Mouse (Mus musculus) gastrocnemius, postnatal 10 days (tissue): Measurements from ENCODE around the gene Pgm2l1. TPM values are rescaled to one million over a fixed set of nuclear protein-coding genes. Genes with fewer than 3 reads are reported as not detected.

Experiments used
- DNase-seq: peaks from one replicate; pipeline ENCODE4 v3.0.0; 2021; ENCODE audit warnings: mixed read lengths
- long read RNA-seq, 2 experiments: library from polyadenylated mRNA; stranded (forward); transcript quantifications; one replicate each; pipeline ENCODE4 v2.0.0; 2021
- total RNA-seq, 2 experiments: library from RNA; stranded (reverse); gene quantifications; 2 replicates each; pipeline ENCODE4 v1.2.3; 2021

Gene Pgm2l1
- 10 to 100 TPM; 11.4 to 11.5 TPM for total RNA-seq
- long read RNA-seq, experiment 1, partial matches to known transcripts: 0 of 3 reads
- long read RNA-seq, experiment 1, other reads (novel, unspliced or antisense): 3 of 3 reads
- long read RNA-seq, experiment 2, partial matches to known transcripts: 0 of 2 reads
- long read RNA-seq, experiment 2, other reads (novel, unspliced or antisense): 2 of 2 reads

GRCm38 (mm10) chr7:100227158-100227875 is at the start of gene Pgm2l1:
Gene Pgm2l1 (plus strand): TSS chr7:100227394.
- DNase-seq: peak; percentile 94

GRCm38 (mm10) chr7:100178016-100178890 is 48.9 kb upstream of the Pgm2l1 start:
- DNase-seq: peak; percentile 50

GRCm38 (mm10) chr7:100178891-100179233 is 48.3 kb upstream of the Pgm2l1 start:
- DNase-seq: no peak

- no peak for DNase-seq
These were observed 47.8 kb upstream of the Pgm2l1 start for GRCm38 (mm10) chr7:100179394-100179793.

GRCm38 (mm10) chr7:100179836-100180407 is 47.3 kb upstream of the Pgm2l1 start:
- DNase-seq: no peak

- no peak for DNase-seq
These were observed 46.0 kb upstream of the Pgm2l1 start for GRCm38 (mm10) chr7:100181176-100181575.

- DNase-seq: no peak
These were observed 45.6 kb upstream of the Pgm2l1 start for GRCm38 (mm10) chr7:100181614-100182013.

- DNase-seq: no peak
These were observed 44.8 kb upstream of the Pgm2l1 start for GRCm38 (mm10) chr7:100182388-100182787.

- peak; percentile 58 for DNase-seq
These were observed 39.6 kb upstream of the Pgm2l1 start for GRCm38 (mm10) chr7:100187601-100188000.

- DNase-seq: no peak
These were observed 37.0 kb upstream of the Pgm2l1 start for GRCm38 (mm10) chr7:100190167-100190566.

- peak; percentile 78 for DNase-seq
These were observed 36.4 kb upstream of the Pgm2l1 start for GRCm38 (mm10) chr7:100190778-100191177.

- no peak for DNase-seq
These were observed 26.0 kb upstream of the Pgm2l1 start for GRCm38 (mm10) chr7:100201191-100201590.

GRCm38 (mm10) chr7:100203616-100204015 is 23.6 kb upstream of the Pgm2l1 start:
- DNase-seq: peak; percentile 21

GRCm38 (mm10) chr7:100204871-100205270 is 22.3 kb upstream of the Pgm2l1 start:
- no peak for DNase-seq

- no peak for DNase-seq
These were observed 21.1 kb upstream of the Pgm2l1 start for GRCm38 (mm10) chr7:100206144-100206543.

- no peak for DNase-seq
These were observed 19.3 kb upstream of the Pgm2l1 start for GRCm38 (mm10) chr7:100207886-100208285.

- no peak for DNase-seq
These were observed 12.9 kb upstream of the Pgm2l1 start for GRCm38 (mm10) chr7:100214310-100214709.

GRCm38 (mm10) chr7:100215116-100215732 is 12.0 kb upstream of the Pgm2l1 start:
- no peak for DNase-seq

- DNase-seq: no peak
These were observed 11.2 kb upstream of the Pgm2l1 start for GRCm38 (mm10) chr7:100215976-100216375.

- DNase-seq: no peak
These were observed 10.3 kb upstream of the Pgm2l1 start for GRCm38 (mm10) chr7:100216601-100217565.
